Mouse (Mus musculus): ENCODE data around the gene Capg. TPM values are rescaled to one million over a fixed set of nuclear protein-coding genes. Genes with fewer than 3 reads are reported as not detected.

The Capg gene
- total RNA-seq, 2 experiments from 2014 or later, result 15.8 to 16.6 TPM

GRCm38 (mm10) chr6:72566044-72566443 lies 21.9 kb downstream of the Capg start:
- DNase-seq (ENCODE audit: low spot score in 2 of 2), result peak; percentile 71 to 88

- DNase-seq (ENCODE audit: low spot score in 2 of 2), result no peak
Measured at GRCm38 (mm10) chr6:72567508-72567907, 23.3 kb downstream of the Capg start.

GRCm38 (mm10) chr6:72568736-72569135 lies 24.5 kb downstream of the Capg start:
- no peak for DNase-seq (ENCODE audit: low spot score in 2 of 2)

GRCm38 (mm10) chr6:72570644-72571397 lies 26.6 kb downstream of the Capg start:
- no peak for DNase-seq (ENCODE audit: low spot score in 2 of 2)

GRCm38 (mm10) chr6:72571826-72572225 lies 27.6 kb downstream of the Capg start:
- DNase-seq (ENCODE audit: low spot score in 2 of 2), result no peak

GRCm38 (mm10) chr6:72576041-72576440 lies 31.9 kb downstream of the Capg start:
- DNase-seq (ENCODE audit: low spot score in 2 of 2), result no peak

- DNase-seq (ENCODE audit: low spot score in 2 of 2), result no peak
Measured at GRCm38 (mm10) chr6:72581625-72582382, 37.6 kb downstream of the Capg start.

GRCm38 (mm10) chr6:72583211-72583839 lies 39.1 kb downstream of the Capg start:
- no peak for DNase-seq (ENCODE audit: low spot score in 2 of 2)

- no peak for DNase-seq (ENCODE audit: low spot score in 2 of 2)
Measured at GRCm38 (mm10) chr6:72584154-72584553, 40.0 kb downstream of the Capg start.

GRCm38 (mm10) chr6:72586701-72587100 lies 42.5 kb downstream of the Capg start:
- DNase-seq (ENCODE audit: low spot score in 2 of 2), result no peak

GRCm38 (mm10) chr6:72588307-72588706 lies 44.1 kb downstream of the Capg start:
- no peak for DNase-seq (ENCODE audit: low spot score in 2 of 2)

GRCm38 (mm10) chr6:72590111-72590510 lies 45.9 kb downstream of the Capg start:
- DNase-seq (ENCODE audit: low spot score in 2 of 2), result no peak

- DNase-seq (ENCODE audit: low spot score in 2 of 2), result no peak
Measured at GRCm38 (mm10) chr6:72593011-72593803, 49.0 kb downstream of the Capg start.

GRCm38 (mm10) chr6:72593914-72594313 lies 49.7 kb downstream of the Capg start:
- DNase-seq (ENCODE audit: low spot score in 2 of 2), result no peak

GRCm38 (mm10) chr6:72597083-72597874 lies 53.1 kb downstream of the Capg start:
- DNase-seq (ENCODE audit: low spot score in 2 of 2), result no peak

- peak; percentile 85 to 94 for DNase-seq (ENCODE audit: low spot score in 2 of 2)
Measured at GRCm38 (mm10) chr6:72597956-72598753, 54.0 kb downstream of the Capg start, which contains the start of the genes Elmod3 and Retsat. TSS of gene Elmod3 (minus strand) at chr6:72598413. TSS of gene Retsat (plus strand) at chr6:72598475.

- peak in 1 of 2 experiments; percentile 50 for DNase-seq (ENCODE audit: low spot score in 2 of 2)
Measured at GRCm38 (mm10) chr6:72598791-72599557, 54.8 kb downstream of the Capg start.

GRCm38 (mm10) chr6:72600216-72600615 lies 56.0 kb downstream of the Capg start:
- DNase-seq (ENCODE audit: low spot score in 2 of 2), result no peak

- DNase-seq (ENCODE audit: low spot score in 2 of 2), result no peak
Measured at GRCm38 (mm10) chr6:72600771-72601170, 56.6 kb downstream of the Capg start.

Measured in gastrocnemius, postnatal 4 days (tissue).